Mouse (Mus musculus): ENCODE data around the gene Tkt. TPM values are rescaled to one million over a fixed set of nuclear protein-coding genes. Genes with fewer than 3 reads are reported as not detected.

Tkt gene
- polyA plus RNA-seq, 1 experiment from 2014 or later: 117 TPM

GRCm38 (mm10) chr14:30609499-30609898 lies 61.3 kb downstream of the Tkt start:
- H3K27ac ChIP-seq (replicated peaks; ENCODE audit: low read depth, low read length): no peak overlapping the region
- H3K4me2 ChIP-seq (ENCODE audit: low read depth, severe bottlenecking): no peak overlapping the region
- no peak overlapping the region for H3K4me3 ChIP-seq (ENCODE audit: low read depth, low read length)
- DNase-seq (ENCODE audit: low spot score) (no peak), ATAC-seq (ENCODE audit: insufficient number of reproducible peaks, low FRiP score, low TSS enrichment, low read depth) (no peak)
- H3K27me3 ChIP-seq (ENCODE audit: control insufficient read depth, insufficient read depth, low read length): no peaks in the 10 kb centered on the region
- H3K9ac ChIP-seq (ENCODE audit: low read length): no peak overlapping the region
- H3K36me3 ChIP-seq (ENCODE audit: control insufficient read depth, insufficient read depth, low read length): 0 out of 2 replicates have a peak, but pooled peaks cover 2% of the 10 kb centered on the region
- H3K4me1 ChIP-seq (ENCODE audit: control insufficient read depth, insufficient read depth, low read length): peaks cover 3% of the 10 kb centered on the region; the same call in 1 of the 2 replicates
- no peaks in the 10 kb centered on the region for H3K9me3 ChIP-seq (ENCODE audit: control insufficient read depth, low read length)
- 88% methylated on average over 3 of the region's 3 CpGs for WGBS

GRCm38 (mm10) chr14:30610304-30610703 lies 62.1 kb downstream of the Tkt start:
- Histone ChIP-seq H3K9me3 (ENCODE audit: control insufficient read depth, low read length) (no peaks in the 10 kb centered on the region), H3K9ac (ENCODE audit: low read length) (no peak overlapping the region), H3K4me3 (ENCODE audit: low read depth, low read length) (no peak overlapping the region), H3K4me1 (ENCODE audit: control insufficient read depth, insufficient read depth, low read length) (peaks cover 3% of the 10 kb centered on the region; the same call in 1 of the 2 replicates), H3K36me3 (ENCODE audit: control insufficient read depth, insufficient read depth, low read length) (0 out of 2 replicates have a peak, but pooled peaks cover 2% of the 10 kb centered on the region), H3K27ac (replicated peaks; ENCODE audit: low read depth, low read length) (no peak overlapping the region), H3K4me2 (ENCODE audit: low read depth, severe bottlenecking) (no peak overlapping the region), H3K27me3 (ENCODE audit: control insufficient read depth, insufficient read depth, low read length) (no peaks in the 10 kb centered on the region)
- DNase-seq (ENCODE audit: low spot score) (no peak), ATAC-seq (ENCODE audit: insufficient number of reproducible peaks, low FRiP score, low TSS enrichment, low read depth) (no peak)
- 80% methylated on average over 2 of the region's 2 CpGs for WGBS

GRCm38 (mm10) chr14:30610940-30611339 lies 62.8 kb downstream of the Tkt start:
- Histone ChIP-seq H3K9me3 (ENCODE audit: control insufficient read depth, low read length) (no peaks in the 10 kb centered on the region), H3K27me3 (ENCODE audit: control insufficient read depth, insufficient read depth, low read length) (no peaks in the 10 kb centered on the region), H3K27ac (replicated peaks; ENCODE audit: low read depth, low read length) (no peak overlapping the region; the same call in 1 of the 2 replicates), H3K4me3 (ENCODE audit: low read depth, low read length) (no peak overlapping the region), H3K9ac (ENCODE audit: low read length) (no peak overlapping the region), H3K36me3 (ENCODE audit: control insufficient read depth, insufficient read depth, low read length) (0 out of 2 replicates have a peak, but pooled peaks cover 2% of the 10 kb centered on the region), H3K4me1 (ENCODE audit: control insufficient read depth, insufficient read depth, low read length) (peaks cover 3% of the 10 kb centered on the region; the same call in 1 of the 2 replicates), H3K4me2 (ENCODE audit: low read depth, severe bottlenecking) (no peak overlapping the region)
- DNase-seq (ENCODE audit: low spot score): no peak
- no peak for ATAC-seq (ENCODE audit: insufficient number of reproducible peaks, low FRiP score, low TSS enrichment, low read depth)
- WGBS: 87% methylated on average over 3 of the region's 3 CpGs

GRCm38 (mm10) chr14:30612523-30612922 lies 64.4 kb downstream of the Tkt start:
- DNase-seq (ENCODE audit: low spot score): peak; percentile 84
- H3K4me1 ChIP-seq (ENCODE audit: control insufficient read depth, insufficient read depth, low read length): peaks cover 3% of the 10 kb centered on the region; the same call in 1 of the 2 replicates
- H3K4me2 ChIP-seq (ENCODE audit: low read depth, severe bottlenecking): no peak overlapping the region
- no peaks in the 10 kb centered on the region for H3K9me3 ChIP-seq (ENCODE audit: control insufficient read depth, low read length)
- no peak overlapping the region for H3K9ac ChIP-seq (ENCODE audit: low read length)
- 22% methylated on average over 7 of the region's 7 CpGs for WGBS
- ATAC-seq (ENCODE audit: insufficient number of reproducible peaks, low FRiP score, low TSS enrichment, low read depth): no peak
- no peak overlapping the region for H3K27ac ChIP-seq (replicated peaks; ENCODE audit: low read depth, low read length)
- no peaks in the 10 kb centered on the region for H3K27me3 ChIP-seq (ENCODE audit: control insufficient read depth, insufficient read depth, low read length)
- H3K4me3 ChIP-seq (ENCODE audit: low read depth, low read length): no peak overlapping the region
- 0 out of 2 replicates have a peak, but pooled peaks cover 2% of the 10 kb centered on the region for H3K36me3 ChIP-seq (ENCODE audit: control insufficient read depth, insufficient read depth, low read length)

GRCm38 (mm10) chr14:30612962-30613715 lies 65.0 kb downstream of the Tkt start:
- no peak overlapping the region for H3K4me2 ChIP-seq (ENCODE audit: low read depth, severe bottlenecking)
- WGBS: 85% methylated on average over 2 of the region's 2 CpGs
- no peak overlapping the region for H3K9ac ChIP-seq (ENCODE audit: low read length)
- 0 out of 2 replicates have a peak, but pooled peaks cover 2% of the 10 kb centered on the region for H3K36me3 ChIP-seq (ENCODE audit: control insufficient read depth, insufficient read depth, low read length)
- peaks cover 3% of the 10 kb centered on the region; the same call in 1 of the 2 replicates for H3K4me1 ChIP-seq (ENCODE audit: control insufficient read depth, insufficient read depth, low read length)
- DNase-seq (ENCODE audit: low spot score): no peak
- no peaks in the 10 kb centered on the region for H3K9me3 ChIP-seq (ENCODE audit: control insufficient read depth, low read length)
- H3K27ac ChIP-seq (replicated peaks; ENCODE audit: low read depth, low read length): no peak overlapping the region
- ATAC-seq (ENCODE audit: insufficient number of reproducible peaks, low FRiP score, low TSS enrichment, low read depth): no peak
- H3K27me3 ChIP-seq (ENCODE audit: control insufficient read depth, insufficient read depth, low read length): no peaks in the 10 kb centered on the region
- H3K4me3 ChIP-seq (ENCODE audit: low read depth, low read length): no peak overlapping the region

GRCm38 (mm10) chr14:30616751-30617150 lies 68.6 kb downstream of the Tkt start:
- Histone ChIP-seq H3K4me1 (ENCODE audit: control insufficient read depth, insufficient read depth, low read length) (no peaks in the 10 kb centered on the region; the same call in 1 of the 2 replicates), H3K9ac (ENCODE audit: low read length) (no peak overlapping the region), H3K4me3 (ENCODE audit: low read depth, low read length) (no peak overlapping the region), H3K9me3 (ENCODE audit: control insufficient read depth, low read length) (no peaks in the 10 kb centered on the region), H3K27ac (replicated peaks; ENCODE audit: low read depth, low read length) (no peak overlapping the region), H3K4me2 (ENCODE audit: low read depth, severe bottlenecking) (no peak overlapping the region), H3K27me3 (ENCODE audit: control insufficient read depth, insufficient read depth, low read length) (no peaks in the 10 kb centered on the region), H3K36me3 (ENCODE audit: control insufficient read depth, insufficient read depth, low read length) (no peaks in the 10 kb centered on the region)
- 73% methylated on average over 2 of the region's 2 CpGs for WGBS
- DNase-seq (ENCODE audit: low spot score) (no peak), ATAC-seq (ENCODE audit: insufficient number of reproducible peaks, low FRiP score, low TSS enrichment, low read depth) (no peak)

GRCm38 (mm10) chr14:30618746-30619275 lies 70.7 kb downstream of the Tkt start:
- Histone ChIP-seq H3K4me3 (ENCODE audit: low read depth, low read length) (no peak overlapping the region), H3K27me3 (ENCODE audit: control insufficient read depth, insufficient read depth, low read length) (no peaks in the 10 kb centered on the region), H3K4me2 (ENCODE audit: low read depth, severe bottlenecking) (0 out of 2 replicates have a peak overlapping the region, but pooled peaks have one; percentile 10), H3K9ac (ENCODE audit: low read length) (no peak overlapping the region), H3K27ac (replicated peaks; ENCODE audit: low read depth, low read length) (no peak overlapping the region), H3K9me3 (ENCODE audit: control insufficient read depth, low read length) (no peaks in the 10 kb centered on the region), H3K36me3 (ENCODE audit: control insufficient read depth, insufficient read depth, low read length) (no peaks in the 10 kb centered on the region), H3K4me1 (ENCODE audit: control insufficient read depth, insufficient read depth, low read length) (no peaks in the 10 kb centered on the region)
- ATAC-seq (ENCODE audit: insufficient number of reproducible peaks, low FRiP score, low TSS enrichment, low read depth) (no peak), DNase-seq (ENCODE audit: low spot score) (no peak)
- WGBS: 87% methylated on average over 2 of the region's 2 CpGs

GRCm38 (mm10) chr14:30619982-30620578 lies 71.9 kb downstream of the Tkt start:
- H3K9ac ChIP-seq (ENCODE audit: low read length): no peak overlapping the region
- no peaks in the 10 kb centered on the region for H3K9me3 ChIP-seq (ENCODE audit: control insufficient read depth, low read length)
- no peak for ATAC-seq (ENCODE audit: insufficient number of reproducible peaks, low FRiP score, low TSS enrichment, low read depth)
- WGBS: 84% methylated on average over 7 of the region's 7 CpGs
- no peaks in the 10 kb centered on the region for H3K27me3 ChIP-seq (ENCODE audit: control insufficient read depth, insufficient read depth, low read length)
- H3K4me1 ChIP-seq (ENCODE audit: control insufficient read depth, insufficient read depth, low read length): peaks cover 4% of the 10 kb centered on the region
- H3K27ac ChIP-seq (replicated peaks; ENCODE audit: low read depth, low read length): no peak overlapping the region
- no peak overlapping the region for H3K4me3 ChIP-seq (ENCODE audit: low read depth, low read length)
- no peak overlapping the region for H3K4me2 ChIP-seq (ENCODE audit: low read depth, severe bottlenecking)
- no peaks in the 10 kb centered on the region for H3K36me3 ChIP-seq (ENCODE audit: control insufficient read depth, insufficient read depth, low read length)
- no peak for DNase-seq (ENCODE audit: low spot score)

Data from limb, embryonic 11.5 days (tissue).